Mouse (Mus musculus) testis, adult 2 months (tissue): ENCODE measurements around the gene Pla2g4e.

Experiments
- CTCF ChIP-seq: fragments of 200-500 bp; IDR thresholded peaks from 2 replicates; pipeline ENCODE4 v1.5.1; 2012; ENCODE audit warnings: low read depth, mild to moderate bottlenecking, inconsistent platforms, low read length, moderate library complexity; ENCODE audit not compliant: control insufficient read depth, insufficient read depth, insufficient replicate concordance
- POLR2A ChIP-seq: fragments of 200-500 bp; IDR thresholded peaks from 2 replicates; pipeline ENCODE4 v1.6.1; 2012; ENCODE audit warnings: low read depth, mild to moderate bottlenecking, inconsistent platforms, low read length, moderate library complexity; ENCODE audit not compliant: control insufficient read depth

DNA sequence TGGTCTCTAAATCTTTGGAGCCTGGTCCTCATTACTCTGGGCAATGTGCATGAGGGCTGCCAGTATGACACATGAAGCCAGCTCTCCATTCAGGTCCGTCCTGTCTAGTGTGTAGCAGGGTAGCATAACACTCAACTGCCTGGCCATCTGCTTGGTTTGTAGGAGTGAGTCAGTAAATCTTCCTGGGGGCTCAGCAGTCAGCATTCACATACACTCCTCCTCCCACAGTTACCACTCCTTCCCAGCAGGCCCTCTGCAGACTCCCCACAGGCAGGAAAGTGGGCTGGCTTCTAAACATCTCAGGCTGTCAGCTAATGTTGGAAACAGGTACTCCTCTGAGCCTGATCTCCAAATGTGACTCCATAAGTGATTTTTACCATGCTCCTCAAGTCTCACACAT lies 121.0 kb downstream of the Pla2g4e start:
- TF ChIP-seq POLR2A (no peak), CTCF (no peak)
